Mouse (Mus musculus): ENCODE measurements around the gene Gm20388. TPM values are rescaled to one million over a fixed set of nuclear protein-coding genes. Genes with fewer than 3 reads are reported as not detected.

The Gm20388 gene
- total RNA-seq, 1 experiment from 2014 or later: 10.0 TPM

DNA sequence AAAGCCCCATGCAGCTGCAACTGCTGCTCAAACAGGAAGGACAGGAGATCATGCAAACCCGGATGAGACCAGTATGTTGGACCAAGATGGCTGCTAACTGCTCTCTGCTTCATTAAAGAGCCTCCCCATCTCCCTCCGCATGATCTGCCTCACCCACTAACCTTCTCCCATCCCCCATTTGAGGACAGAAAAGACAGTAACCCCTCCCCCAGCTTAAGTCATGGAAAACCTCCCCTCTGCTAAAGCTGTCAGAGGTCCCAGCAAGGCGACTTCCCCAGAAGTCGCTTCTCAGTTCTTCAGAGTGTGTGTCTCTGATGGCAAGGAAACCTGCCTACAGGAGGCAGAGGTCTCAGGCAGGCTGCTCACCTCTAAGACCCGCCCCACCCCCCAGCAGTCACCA is 1777.9 kb downstream of the Gm20388 start:
- ATAC-seq (replicated peaks; ENCODE audit: insufficient number of reproducible peaks, low FRiP score, low TSS enrichment, poor library complexity, severe bottlenecking): no peak

DNA sequence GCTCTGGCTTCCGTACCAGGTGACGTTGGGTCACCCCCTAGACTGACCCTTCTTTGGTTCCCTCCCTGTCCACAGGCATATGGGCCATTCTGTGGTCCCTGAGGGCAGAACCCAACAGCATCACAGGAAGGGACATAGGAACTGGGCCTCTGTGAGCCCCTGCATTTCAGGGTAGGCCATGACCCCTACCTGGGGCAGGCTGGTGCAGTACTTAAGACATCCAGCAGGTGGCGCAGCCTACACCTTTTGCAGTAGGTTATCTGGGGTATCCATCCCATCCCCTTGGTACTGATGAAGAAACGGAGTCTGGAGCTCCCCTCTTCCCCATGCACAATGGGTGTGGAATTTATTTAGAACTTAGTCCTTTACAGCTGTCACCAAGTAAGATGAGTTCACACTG is 1783.8 kb downstream of the Gm20388 start:
- ATAC-seq (replicated peaks; ENCODE audit: insufficient number of reproducible peaks, low FRiP score, low TSS enrichment, poor library complexity, severe bottlenecking): no peak

DNA sequence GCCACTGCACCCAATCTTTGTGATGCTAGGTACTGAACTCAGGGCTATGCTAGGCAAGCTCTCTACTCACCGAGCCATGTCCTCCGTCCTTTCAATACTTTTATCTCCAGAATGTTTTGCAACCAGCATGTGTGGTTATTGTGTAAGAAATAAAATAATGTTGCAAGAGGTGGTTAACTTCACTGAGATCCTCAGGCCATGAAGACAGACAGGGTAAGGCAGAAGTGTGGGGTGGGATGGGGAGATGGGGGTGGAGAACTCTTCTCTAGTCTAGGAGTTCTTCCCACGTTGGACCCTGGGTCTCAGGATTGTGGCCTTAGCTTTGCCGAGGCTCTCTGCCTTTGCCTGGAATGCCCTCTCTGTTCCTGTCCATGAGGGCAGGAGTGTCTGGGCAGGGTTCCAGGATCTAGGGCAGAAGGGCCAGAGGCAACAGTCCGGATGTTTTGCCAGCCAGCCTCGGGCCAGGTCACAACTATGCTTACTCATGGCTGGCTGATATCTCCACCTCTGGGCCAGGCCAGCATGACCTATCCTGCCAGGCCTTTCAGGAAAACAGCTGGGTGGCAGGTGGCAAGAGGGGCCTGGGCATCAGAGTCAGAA is 1785.0 kb downstream of the Gm20388 start:
- no peak for ATAC-seq (replicated peaks; ENCODE audit: insufficient number of reproducible peaks, low FRiP score, low TSS enrichment, poor library complexity, severe bottlenecking)

DNA sequence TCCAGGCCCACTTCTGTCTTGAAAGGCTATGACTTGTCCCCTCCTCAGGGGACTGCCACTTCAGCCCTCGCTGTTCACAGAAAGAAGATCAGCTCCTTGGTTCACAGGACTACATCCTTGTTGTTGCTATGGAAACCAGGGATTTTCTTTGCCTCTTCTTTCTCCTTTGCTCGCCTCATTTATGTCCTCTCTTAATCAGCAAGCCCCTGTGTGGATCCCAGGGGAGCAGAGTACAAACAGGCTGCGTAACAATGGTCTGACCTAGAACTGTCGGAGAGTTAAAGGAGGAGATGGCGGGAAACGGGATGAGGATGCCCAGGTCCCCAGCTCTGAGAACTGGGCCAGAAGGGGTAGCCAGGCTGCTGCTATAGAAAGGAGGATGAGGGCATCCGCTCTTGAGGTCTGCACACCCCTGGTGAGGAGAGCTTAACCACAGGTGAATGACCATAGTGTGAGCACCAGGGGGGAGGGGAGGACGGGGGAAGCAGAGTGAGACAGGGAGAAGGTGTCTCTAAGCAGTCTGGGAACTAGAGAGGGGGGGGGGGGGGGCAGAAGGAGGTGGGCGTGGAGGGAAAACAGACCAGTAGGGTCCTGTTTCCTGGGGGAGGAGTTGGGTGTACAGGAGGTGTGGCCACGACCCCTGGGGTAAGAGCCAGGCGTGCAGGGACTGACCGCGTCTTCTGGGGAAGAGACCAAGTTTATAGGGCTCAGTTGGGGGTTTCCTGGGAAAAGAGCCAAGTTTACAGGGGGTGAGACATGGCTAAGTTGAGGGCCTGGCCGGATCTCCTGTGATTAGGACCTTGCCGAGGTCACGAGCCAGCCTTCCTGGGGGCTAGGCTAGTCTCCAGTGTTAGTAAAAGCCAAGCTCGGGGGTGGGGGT is 1787.3 kb downstream of the Gm20388 start:
- ATAC-seq (replicated peaks; ENCODE audit: insufficient number of reproducible peaks, low FRiP score, low TSS enrichment, poor library complexity, severe bottlenecking): no peak

DNA sequence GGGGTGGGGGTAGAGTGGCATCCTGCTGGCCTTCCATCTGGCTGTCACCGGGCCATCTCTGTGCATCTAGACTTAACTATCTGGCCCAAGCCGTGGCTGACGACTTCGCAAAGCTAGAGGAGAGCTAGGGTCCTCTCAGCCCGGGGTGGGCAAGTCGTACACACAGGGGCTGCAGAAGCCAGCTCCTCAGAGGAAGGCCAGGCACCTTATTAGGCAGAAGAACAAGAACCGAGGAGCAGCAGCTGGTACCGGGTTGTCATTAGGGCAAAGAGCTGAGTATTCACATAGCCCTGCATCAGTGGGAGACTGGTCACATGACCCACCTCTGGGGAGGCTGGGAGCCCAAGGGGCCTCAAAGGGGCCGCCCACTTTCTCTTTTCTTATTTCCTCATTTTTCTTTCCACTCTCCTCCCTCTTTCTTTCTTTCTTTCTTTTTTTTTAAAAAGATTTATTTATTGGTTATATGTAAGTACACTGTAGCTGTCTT is 1788.0 kb downstream of the Gm20388 start:
- no peak for ATAC-seq (replicated peaks; ENCODE audit: insufficient number of reproducible peaks, low FRiP score, low TSS enrichment, poor library complexity, severe bottlenecking)

GRCm38 (mm10) chr8:121699936-121700335 is 1789.3 kb downstream of the Gm20388 start:
- no peak for ATAC-seq (replicated peaks; ENCODE audit: insufficient number of reproducible peaks, low FRiP score, low TSS enrichment, poor library complexity, severe bottlenecking)

GRCm38 (mm10) chr8:121705174-121705573 is 1794.5 kb downstream of the Gm20388 start:
- no peak for ATAC-seq (replicated peaks; ENCODE audit: insufficient number of reproducible peaks, low FRiP score, low TSS enrichment, poor library complexity, severe bottlenecking)

DNA sequence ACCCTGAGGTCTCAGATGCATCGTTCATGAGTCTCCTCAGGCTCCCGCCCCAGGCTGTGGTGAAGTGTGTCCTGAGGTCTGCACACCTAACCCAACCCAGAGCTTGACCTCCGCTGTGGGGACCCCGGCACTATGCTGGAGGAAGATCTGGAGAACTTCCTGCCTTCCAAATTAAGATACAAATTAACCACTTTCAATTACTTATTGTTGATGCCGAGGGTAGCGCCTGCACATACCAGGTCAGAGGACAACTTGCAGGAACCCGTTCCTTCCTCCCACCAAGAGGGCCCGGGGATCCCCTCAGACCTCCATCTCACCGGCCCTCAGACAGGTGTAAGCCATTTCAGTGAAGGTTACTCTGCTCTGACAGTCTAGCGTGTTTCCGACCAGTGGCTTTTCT is 1796.3 kb downstream of the Gm20388 start:
- no peak for ATAC-seq (replicated peaks; ENCODE audit: insufficient number of reproducible peaks, low FRiP score, low TSS enrichment, poor library complexity, severe bottlenecking)

- no peak for ATAC-seq (replicated peaks; ENCODE audit: insufficient number of reproducible peaks, low FRiP score, low TSS enrichment, poor library complexity, severe bottlenecking)
Observed at GRCm38 (mm10) chr8:121708406-121708805, 1797.8 kb downstream of the Gm20388 start.

GRCm38 (mm10) chr8:121717502-121717901 is 1806.9 kb downstream of the Gm20388 start:
- no peak for ATAC-seq (replicated peaks; ENCODE audit: insufficient number of reproducible peaks, low FRiP score, low TSS enrichment, poor library complexity, severe bottlenecking)

DNA sequence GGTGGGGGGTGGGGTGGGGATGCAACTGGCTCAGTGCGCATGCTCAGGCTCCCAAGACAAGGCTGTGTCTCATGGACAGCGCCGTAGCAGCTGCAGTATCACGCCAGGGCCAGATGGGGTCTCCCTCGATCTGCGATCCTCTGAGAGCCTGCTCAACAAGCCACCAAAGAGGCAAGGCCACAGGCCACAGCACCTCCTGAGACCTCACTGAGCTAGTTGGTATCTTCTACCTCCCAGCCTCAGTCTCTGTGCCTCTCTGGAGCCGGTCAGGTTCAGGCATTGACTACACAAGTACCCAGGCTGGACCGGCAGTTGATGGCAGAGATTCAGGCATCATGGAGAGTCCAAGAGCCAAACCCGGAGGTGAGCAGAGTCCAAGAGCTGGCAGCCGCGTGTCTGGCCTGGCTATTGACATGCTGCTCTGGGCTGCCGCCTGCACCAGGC is 1807.4 kb downstream of the Gm20388 start:
- ATAC-seq (replicated peaks; ENCODE audit: insufficient number of reproducible peaks, low FRiP score, low TSS enrichment, poor library complexity, severe bottlenecking): no peak

DNA sequence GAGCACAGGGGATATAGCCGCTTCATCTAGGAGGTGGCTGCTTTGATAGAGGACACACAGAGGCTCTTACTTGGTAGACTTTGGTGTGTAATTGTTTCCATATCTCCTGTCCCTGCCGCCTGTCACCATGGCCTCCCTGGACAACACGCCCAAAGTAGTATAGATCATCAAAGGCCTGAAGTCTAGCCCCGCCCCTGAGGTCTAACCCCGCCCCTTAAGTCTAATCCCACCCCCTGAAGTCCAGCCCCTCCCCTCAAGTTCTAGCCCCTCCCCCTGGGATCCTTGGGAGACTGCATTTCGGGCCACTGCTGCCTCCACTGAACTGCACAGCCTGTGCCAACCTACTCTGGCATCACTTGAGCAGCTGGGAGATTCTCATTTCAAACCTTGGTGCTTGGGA is 1808.3 kb downstream of the Gm20388 start:
- ATAC-seq (replicated peaks; ENCODE audit: insufficient number of reproducible peaks, low FRiP score, low TSS enrichment, poor library complexity, severe bottlenecking): no peak

- no peak for ATAC-seq (replicated peaks; ENCODE audit: insufficient number of reproducible peaks, low FRiP score, low TSS enrichment, poor library complexity, severe bottlenecking)
Observed at GRCm38 (mm10) chr8:121721072-121721471, 1810.4 kb downstream of the Gm20388 start.

- ATAC-seq (replicated peaks; ENCODE audit: insufficient number of reproducible peaks, low FRiP score, low TSS enrichment, poor library complexity, severe bottlenecking): no peak
Observed at GRCm38 (mm10) chr8:121723846-121724245, 1813.2 kb downstream of the Gm20388 start.

DNA sequence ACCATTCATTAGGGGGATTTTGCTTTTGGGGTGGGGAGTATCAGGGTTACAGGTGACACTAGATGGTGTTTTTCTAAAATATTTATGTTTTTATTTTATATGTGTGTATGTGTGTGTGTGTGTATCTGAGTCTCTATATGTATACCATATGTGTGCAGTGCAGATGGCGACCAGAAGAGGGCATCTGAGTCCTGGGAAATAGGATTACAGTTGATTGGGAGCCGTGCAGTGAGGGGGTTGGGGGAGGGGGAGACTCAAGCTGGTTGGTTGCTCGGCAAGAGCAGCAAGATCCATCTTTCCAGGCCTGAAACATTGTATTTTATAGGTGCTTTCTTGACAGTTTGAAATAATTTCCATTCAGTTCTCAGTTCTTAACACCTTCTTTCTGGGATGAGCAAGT is 1816.5 kb downstream of the Gm20388 start:
- no peak for ATAC-seq (replicated peaks; ENCODE audit: insufficient number of reproducible peaks, low FRiP score, low TSS enrichment, poor library complexity, severe bottlenecking)

- ATAC-seq (replicated peaks; ENCODE audit: insufficient number of reproducible peaks, low FRiP score, low TSS enrichment, poor library complexity, severe bottlenecking): no peak
Observed at GRCm38 (mm10) chr8:121729323-121729722, 1818.7 kb downstream of the Gm20388 start, which contains the start of gene Jph3. Gene Jph3, plus strand, starts transcription at chr8:121729623.

- no peak for ATAC-seq (replicated peaks; ENCODE audit: insufficient number of reproducible peaks, low FRiP score, low TSS enrichment, poor library complexity, severe bottlenecking)
Observed at GRCm38 (mm10) chr8:121729754-121730153, 1819.1 kb downstream of the Gm20388 start.

DNA sequence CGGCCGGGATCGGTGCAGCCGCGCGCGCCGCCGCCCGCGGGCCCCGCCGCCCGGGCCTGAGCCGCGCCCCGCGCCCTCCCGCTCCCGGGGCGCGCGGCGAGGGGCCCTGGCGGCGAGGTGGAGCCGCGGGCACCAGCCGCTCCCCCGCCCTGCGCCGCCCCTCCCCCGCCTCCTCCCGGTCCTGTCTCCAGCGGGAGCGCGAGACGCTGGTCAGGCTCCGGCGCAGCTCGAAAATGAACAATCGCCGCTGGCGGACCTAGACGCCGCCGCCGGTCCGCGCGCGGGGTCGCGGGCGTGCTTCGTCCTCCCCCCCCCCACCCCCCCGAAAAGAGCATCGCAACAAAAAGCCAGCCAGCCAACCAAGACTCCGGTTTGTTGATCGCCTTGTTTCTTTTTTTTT is 1819.5 kb downstream of the Gm20388 start:
- ATAC-seq (replicated peaks; ENCODE audit: insufficient number of reproducible peaks, low FRiP score, low TSS enrichment, poor library complexity, severe bottlenecking): no peak

DNA sequence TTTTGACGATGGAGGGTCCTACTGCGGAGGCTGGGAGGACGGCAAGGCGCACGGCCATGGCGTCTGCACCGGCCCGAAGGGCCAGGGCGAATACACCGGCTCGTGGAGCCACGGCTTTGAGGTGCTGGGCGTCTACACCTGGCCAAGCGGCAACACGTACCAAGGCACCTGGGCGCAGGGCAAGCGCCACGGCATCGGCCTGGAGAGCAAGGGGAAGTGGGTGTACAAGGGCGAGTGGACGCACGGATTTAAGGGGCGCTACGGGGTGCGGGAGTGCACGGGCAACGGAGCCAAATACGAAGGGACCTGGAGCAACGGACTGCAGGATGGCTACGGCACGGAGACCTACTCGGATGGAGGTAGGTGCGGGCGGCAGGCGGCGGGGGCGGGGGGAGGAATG is 1820.0 kb downstream of the Gm20388 start:
- ATAC-seq (replicated peaks; ENCODE audit: insufficient number of reproducible peaks, low FRiP score, low TSS enrichment, poor library complexity, severe bottlenecking): no peak

GRCm38 (mm10) chr8:121731060-121731459 is 1820.4 kb downstream of the Gm20388 start:
- no peak for ATAC-seq (replicated peaks; ENCODE audit: insufficient number of reproducible peaks, low FRiP score, low TSS enrichment, poor library complexity, severe bottlenecking)

All from monocyte, adult 5-6 weeks (primary cell).